Mouse (Mus musculus) MEL-GATA-1-ER (cell line): ENCODE results near the gene Pcdh9.

ENCODE experiments used
- DNase-seq: peaks from one replicate; pipeline ENCODE4 v3.0.0-alpha.2; 2012; ENCODE audit warnings: low read depth; ENCODE audit errors: extremely low read depth

Pcdh9 gene

GRCm38 (mm10) chr14:93182606-93183491 lies 707.6 kb downstream of the Pcdh9 start:
- no peak for DNase-seq

- DNase-seq, result no peak
These were observed 721.3 kb downstream of the Pcdh9 start for GRCm38 (mm10) chr14:93169201-93169600.

GRCm38 (mm10) chr14:93168367-93168766 lies 722.1 kb downstream of the Pcdh9 start:
- DNase-seq, result no peak

GRCm38 (mm10) chr14:93143414-93143813 lies 747.1 kb downstream of the Pcdh9 start:
- DNase-seq, result no peak

GRCm38 (mm10) chr14:93142076-93142475 lies 748.4 kb downstream of the Pcdh9 start:
- DNase-seq, result no peak

GRCm38 (mm10) chr14:93126993-93127392 lies 763.5 kb downstream of the Pcdh9 start:
- DNase-seq, result no peak

GRCm38 (mm10) chr14:93102755-93103154 lies 787.7 kb downstream of the Pcdh9 start:
- DNase-seq, result no peak

- no peak for DNase-seq
These were observed 795.4 kb downstream of the Pcdh9 start for GRCm38 (mm10) chr14:93095081-93095480.

- DNase-seq, result no peak
These were observed 797.7 kb downstream of the Pcdh9 start for GRCm38 (mm10) chr14:93092806-93093205.

- no peak for DNase-seq
These were observed 804.8 kb downstream of the Pcdh9 start for GRCm38 (mm10) chr14:93085646-93086045.

GRCm38 (mm10) chr14:93083140-93083539 lies 807.3 kb downstream of the Pcdh9 start:
- no peak for DNase-seq

GRCm38 (mm10) chr14:93080910-93081309 lies 809.6 kb downstream of the Pcdh9 start:
- DNase-seq, result no peak

GRCm38 (mm10) chr14:93075761-93076160 lies 814.7 kb downstream of the Pcdh9 start:
- DNase-seq, result no peak

GRCm38 (mm10) chr14:93072346-93072745 lies 818.1 kb downstream of the Pcdh9 start:
- DNase-seq, result no peak

GRCm38 (mm10) chr14:93070140-93070539 lies 820.3 kb downstream of the Pcdh9 start:
- no peak for DNase-seq

- DNase-seq, result no peak
These were observed 822.8 kb downstream of the Pcdh9 start for GRCm38 (mm10) chr14:93067411-93068336.

GRCm38 (mm10) chr14:93066732-93067410 lies 823.6 kb downstream of the Pcdh9 start:
- DNase-seq, result no peak

- DNase-seq, result no peak
These were observed 828.5 kb downstream of the Pcdh9 start for GRCm38 (mm10) chr14:93061824-93062620.

GRCm38 (mm10) chr14:93058799-93059198 lies 831.7 kb downstream of the Pcdh9 start:
- no peak for DNase-seq

GRCm38 (mm10) chr14:93055997-93056396 lies 834.5 kb downstream of the Pcdh9 start:
- DNase-seq, result no peak

GRCm38 (mm10) chr14:93040591-93040990 lies 849.9 kb downstream of the Pcdh9 start:
- DNase-seq, result no peak
